Mouse (Mus musculus): ENCODE data around the gene 2310046K23Rik. TPM values are rescaled to one million over a fixed set of nuclear protein-coding genes. Genes with fewer than 3 reads are reported as not detected.
"Not testable (repeated sequence)": the region's sequence is repeated elsewhere in the genome, so short reads cannot be mapped to it uniquely, and the experiment has no call there.

2310046K23Rik gene
- polyA plus RNA-seq, 1 experiment: not detected

GRCm38 (mm10) chr3:92568752-92569151, 34.4 kb upstream of the 2310046K23Rik start:
- no peak for DNase-seq (ENCODE audit: low read depth in 1 of 2, low spot score in 2 of 2)
- TF ChIP-seq POLR2A (IDR thresholded peaks at IDR 0.05; ENCODE audit: low read depth, low read length) (no peak), CTCF (IDR thresholded peaks at IDR 0.05; ENCODE audit: extremely low read depth, insufficient read depth, insufficient read length, insufficient replicate concordance) (no peak)
- WGBS: 87% methylated on average over 2 of the region's 2 CpGs

GRCm38 (mm10) chr3:92565418-92565817, 31.1 kb upstream of the 2310046K23Rik start:
- H3K4me1 ChIP-seq (ENCODE audit: control insufficient read depth, insufficient read depth, insufficient read length): no peaks in the 10 kb centered on the region
- H3K36me3 ChIP-seq (ENCODE audit: control insufficient read depth, insufficient read depth, low read length): no peaks in the 10 kb centered on the region
- no peak overlapping the region for H3K4me3 ChIP-seq (ENCODE audit: extremely low read depth, insufficient read depth, insufficient read length)
- H3K27me3 ChIP-seq (ENCODE audit: control insufficient read depth, insufficient read depth, low read length): no peaks in the 10 kb centered on the region
- H3K27ac ChIP-seq (ENCODE audit: insufficient read depth, low read length): no peak overlapping the region
- TF ChIP-seq CTCF (IDR thresholded peaks at IDR 0.05; ENCODE audit: extremely low read depth, insufficient read depth, insufficient read length, insufficient replicate concordance) (no peak), POLR2A (IDR thresholded peaks at IDR 0.05; ENCODE audit: low read depth, low read length) (no peak)
- no peak for DNase-seq (ENCODE audit: low read depth in 1 of 2, low spot score in 2 of 2)

More at GRCm38 (mm10) chr3:92568752-92569151, 34.4 kb upstream of the 2310046K23Rik start:
- no peak overlapping the region for H3K4me3 ChIP-seq (ENCODE audit: extremely low read depth, insufficient read depth, insufficient read length)
- no peak overlapping the region for H3K27ac ChIP-seq (ENCODE audit: insufficient read depth, low read length)
- no peaks in the 10 kb centered on the region for H3K36me3 ChIP-seq (ENCODE audit: control insufficient read depth, insufficient read depth, low read length)
- H3K4me1 ChIP-seq (ENCODE audit: control insufficient read depth, insufficient read depth, insufficient read length): no peaks in the 10 kb centered on the region
- H3K27me3 ChIP-seq (ENCODE audit: control insufficient read depth, insufficient read depth, low read length): no peaks in the 10 kb centered on the region

GRCm38 (mm10) chr3:92512325-92512724, 22.0 kb downstream of the 2310046K23Rik start:
- Histone ChIP-seq H3K36me3 (ENCODE audit: control insufficient read depth, insufficient read depth, low read length) (no peaks in the 10 kb centered on the region), H3K27ac (ENCODE audit: insufficient read depth, low read length) (no peak overlapping the region), H3K4me3 (ENCODE audit: extremely low read depth, insufficient read depth, insufficient read length) (no peak overlapping the region), H3K4me1 (ENCODE audit: control insufficient read depth, insufficient read depth, insufficient read length) (no peaks in the 10 kb centered on the region), H3K27me3 (ENCODE audit: control insufficient read depth, insufficient read depth, low read length) (no peaks in the 10 kb centered on the region)
- no peak for DNase-seq (ENCODE audit: low read depth in 1 of 2, low spot score in 2 of 2)
- TF ChIP-seq POLR2A (IDR thresholded peaks at IDR 0.05; ENCODE audit: low read depth, low read length) (no peak), CTCF (IDR thresholded peaks at IDR 0.05; ENCODE audit: extremely low read depth, insufficient read depth, insufficient read length, insufficient replicate concordance) (no peak)

GRCm38 (mm10) chr3:92510786-92511185, 23.5 kb downstream of the 2310046K23Rik start:
- H3K27me3 ChIP-seq (ENCODE audit: control insufficient read depth, insufficient read depth, low read length): no peaks in the 10 kb centered on the region
- H3K27ac ChIP-seq (ENCODE audit: insufficient read depth, low read length): no peak overlapping the region
- no peak overlapping the region for H3K4me3 ChIP-seq (ENCODE audit: extremely low read depth, insufficient read depth, insufficient read length)
- H3K4me1 ChIP-seq (ENCODE audit: control insufficient read depth, insufficient read depth, insufficient read length): no peaks in the 10 kb centered on the region
- no peak for TF ChIP-seq POLR2A (IDR thresholded peaks at IDR 0.05; ENCODE audit: low read depth, low read length)
- no peak for TF ChIP-seq CTCF (IDR thresholded peaks at IDR 0.05; ENCODE audit: extremely low read depth, insufficient read depth, insufficient read length, insufficient replicate concordance)
- no peaks in the 10 kb centered on the region for H3K36me3 ChIP-seq (ENCODE audit: control insufficient read depth, insufficient read depth, low read length)
- DNase-seq (ENCODE audit: low read depth in 1 of 2, low spot score in 2 of 2): no peak

GRCm38 (mm10) chr3:92508185-92508584, 26.1 kb downstream of the 2310046K23Rik start:
- DNase-seq (ENCODE audit: low read depth in 1 of 2, low spot score in 2 of 2): no peak
- no peaks in the 10 kb centered on the region for H3K27me3 ChIP-seq (ENCODE audit: control insufficient read depth, insufficient read depth, low read length)
- no peaks in the 10 kb centered on the region for H3K4me1 ChIP-seq (ENCODE audit: control insufficient read depth, insufficient read depth, insufficient read length)
- no peaks in the 10 kb centered on the region for H3K36me3 ChIP-seq (ENCODE audit: control insufficient read depth, insufficient read depth, low read length)
- TF ChIP-seq POLR2A (IDR thresholded peaks at IDR 0.05; ENCODE audit: low read depth, low read length): no peak
- no peak for TF ChIP-seq CTCF (IDR thresholded peaks at IDR 0.05; ENCODE audit: extremely low read depth, insufficient read depth, insufficient read length, insufficient replicate concordance)
- H3K4me3 ChIP-seq (ENCODE audit: extremely low read depth, insufficient read depth, insufficient read length): no peak overlapping the region
- 85% methylated on average over 1 of the region's 1 CpGs for WGBS
- H3K27ac ChIP-seq (ENCODE audit: insufficient read depth, low read length): no peak overlapping the region

GRCm38 (mm10) chr3:92503528-92503927, 30.8 kb downstream of the 2310046K23Rik start:
- TF ChIP-seq CTCF (IDR thresholded peaks at IDR 0.05; ENCODE audit: extremely low read depth, insufficient read depth, insufficient read length, insufficient replicate concordance): no peak
- TF ChIP-seq POLR2A (IDR thresholded peaks at IDR 0.05; ENCODE audit: low read depth, low read length): no peak
- H3K27me3 ChIP-seq (ENCODE audit: control insufficient read depth, insufficient read depth, low read length): no peaks in the 10 kb centered on the region
- no peaks in the 10 kb centered on the region for H3K36me3 ChIP-seq (ENCODE audit: control insufficient read depth, insufficient read depth, low read length)
- H3K4me1 ChIP-seq (ENCODE audit: control insufficient read depth, insufficient read depth, insufficient read length): no peaks in the 10 kb centered on the region
- no peak overlapping the region for H3K27ac ChIP-seq (ENCODE audit: insufficient read depth, low read length)
- DNase-seq (ENCODE audit: low read depth in 1 of 2, low spot score in 2 of 2): no peak
- no peak overlapping the region for H3K4me3 ChIP-seq (ENCODE audit: extremely low read depth, insufficient read depth, insufficient read length)

- TF ChIP-seq CTCF (IDR thresholded peaks at IDR 0.05; ENCODE audit: extremely low read depth, insufficient read depth, insufficient read length, insufficient replicate concordance) (no peak), POLR2A (IDR thresholded peaks at IDR 0.05; ENCODE audit: low read depth, low read length) (no peak)
- H3K36me3 ChIP-seq (ENCODE audit: control insufficient read depth, insufficient read depth, low read length): no peaks in the 10 kb centered on the region
- 90% methylated on average over 1 of the region's 1 CpGs for WGBS
These were observed 33.9 kb downstream of the 2310046K23Rik start, which contains the start of gene Sprr4 for GRCm38 (mm10) chr3:92500393-92500792. TSS of gene Sprr4 (minus strand) at chr3:92500493.

GRCm38 (mm10) chr3:92490262-92490661, 44.0 kb downstream of the 2310046K23Rik start:
- H3K4me1 ChIP-seq (ENCODE audit: control insufficient read depth, insufficient read depth, insufficient read length); DNase-seq (ENCODE audit: low read depth in 1 of 2, low spot score in 2 of 2); H3K27ac ChIP-seq (ENCODE audit: insufficient read depth, low read length); H3K4me3 ChIP-seq (ENCODE audit: extremely low read depth, insufficient read depth, insufficient read length); H3K36me3 ChIP-seq (ENCODE audit: control insufficient read depth, insufficient read depth, low read length); H3K27me3 ChIP-seq (ENCODE audit: control insufficient read depth, insufficient read depth, low read length): not testable (repeated sequence)

More at GRCm38 (mm10) chr3:92500393-92500792, 33.9 kb downstream of the 2310046K23Rik start, which contains the start of gene Sprr4:
- Histone ChIP-seq H3K27ac (ENCODE audit: insufficient read depth, low read length) (no peak within 1 kb of the TSS), H3K27me3 (ENCODE audit: control insufficient read depth, insufficient read depth, low read length) (no peaks in the 10 kb centered on the region), H3K4me1 (ENCODE audit: control insufficient read depth, insufficient read depth, insufficient read length) (no peaks in the 10 kb centered on the region), H3K4me3 (ENCODE audit: extremely low read depth, insufficient read depth, insufficient read length) (no peak within 1 kb of the TSS)
- DNase-seq (ENCODE audit: low read depth in 1 of 2, low spot score in 2 of 2): no peak
